Mouse (Mus musculus): Measurements from ENCODE around the gene Cyp2c23. TPM values are rescaled to one million over a fixed set of nuclear protein-coding genes. Genes with fewer than 3 reads are reported as not detected.

Cyp2c23 gene
- not detected in 2 replicates for total RNA-seq (2014; fragmentation: Nextera tagmentation)
- total RNA-seq (2017) = not detected in 2 replicates

GRCm38 (mm10) chr19:44028972-44029371 lies at the start of gene Cyp2c23:
Gene Cyp2c23 (minus strand): TSS chr19:44029208.
- no peak for ATAC-seq (replicated peaks; ENCODE audit: low FRiP score, low TSS enrichment, poor library complexity, severe bottlenecking)

- ATAC-seq (replicated peaks; ENCODE audit: low FRiP score, low TSS enrichment, poor library complexity, severe bottlenecking) = no peak
Observed at GRCm38 (mm10) chr19:44077024-44077423, 48.0 kb upstream of the Cyp2c23 start.

- ATAC-seq (replicated peaks; ENCODE audit: low FRiP score, low TSS enrichment, poor library complexity, severe bottlenecking) = no peak
Observed at GRCm38 (mm10) chr19:44076457-44076856, 47.4 kb upstream of the Cyp2c23 start.

GRCm38 (mm10) chr19:44074986-44075385 lies 46.0 kb upstream of the Cyp2c23 start:
- no peak for ATAC-seq (replicated peaks; ENCODE audit: low FRiP score, low TSS enrichment, poor library complexity, severe bottlenecking)

- ATAC-seq (replicated peaks; ENCODE audit: low FRiP score, low TSS enrichment, poor library complexity, severe bottlenecking) = no peak
Observed at GRCm38 (mm10) chr19:44071166-44071565, 42.2 kb upstream of the Cyp2c23 start.

- no peak for ATAC-seq (replicated peaks; ENCODE audit: low FRiP score, low TSS enrichment, poor library complexity, severe bottlenecking)
Observed at GRCm38 (mm10) chr19:44069914-44070232, 40.9 kb upstream of the Cyp2c23 start.

GRCm38 (mm10) chr19:44069121-44069913 lies 40.3 kb upstream of the Cyp2c23 start, which contains the start of gene Erlin1:
Gene Erlin1 (minus strand): TSS chr19:44069785.
- peak; percentile 79 for ATAC-seq (replicated peaks; ENCODE audit: low FRiP score, low TSS enrichment, poor library complexity, severe bottlenecking)

GRCm38 (mm10) chr19:44068232-44068631 lies 39.2 kb upstream of the Cyp2c23 start:
- no peak for ATAC-seq (replicated peaks; ENCODE audit: low FRiP score, low TSS enrichment, poor library complexity, severe bottlenecking)

- no peak for ATAC-seq (replicated peaks; ENCODE audit: low FRiP score, low TSS enrichment, poor library complexity, severe bottlenecking)
Observed at GRCm38 (mm10) chr19:44067323-44068049, 38.5 kb upstream of the Cyp2c23 start.

- no peak for ATAC-seq (replicated peaks; ENCODE audit: low FRiP score, low TSS enrichment, poor library complexity, severe bottlenecking)
Observed at GRCm38 (mm10) chr19:44064734-44065133, 35.7 kb upstream of the Cyp2c23 start.

GRCm38 (mm10) chr19:44063773-44064172 lies 34.8 kb upstream of the Cyp2c23 start:
- no peak for ATAC-seq (replicated peaks; ENCODE audit: low FRiP score, low TSS enrichment, poor library complexity, severe bottlenecking)

GRCm38 (mm10) chr19:44060226-44060625 lies 31.2 kb upstream of the Cyp2c23 start:
- ATAC-seq (replicated peaks; ENCODE audit: low FRiP score, low TSS enrichment, poor library complexity, severe bottlenecking) = no peak

- ATAC-seq (replicated peaks; ENCODE audit: low FRiP score, low TSS enrichment, poor library complexity, severe bottlenecking) = no peak
Observed at GRCm38 (mm10) chr19:44055173-44055826, 26.3 kb upstream of the Cyp2c23 start.

- ATAC-seq (replicated peaks; ENCODE audit: low FRiP score, low TSS enrichment, poor library complexity, severe bottlenecking) = no peak
Observed at GRCm38 (mm10) chr19:44050388-44050787, 21.4 kb upstream of the Cyp2c23 start.

GRCm38 (mm10) chr19:44049282-44049681 lies 20.3 kb upstream of the Cyp2c23 start:
- ATAC-seq (replicated peaks; ENCODE audit: low FRiP score, low TSS enrichment, poor library complexity, severe bottlenecking) = no peak

GRCm38 (mm10) chr19:44045847-44046246 lies 16.8 kb upstream of the Cyp2c23 start:
- ATAC-seq (replicated peaks; ENCODE audit: low FRiP score, low TSS enrichment, poor library complexity, severe bottlenecking) = no peak

- no peak for ATAC-seq (replicated peaks; ENCODE audit: low FRiP score, low TSS enrichment, poor library complexity, severe bottlenecking)
Observed at GRCm38 (mm10) chr19:44042121-44042520, 13.1 kb upstream of the Cyp2c23 start.

GRCm38 (mm10) chr19:44033396-44033795 lies 4.4 kb upstream of the Cyp2c23 start:
- ATAC-seq (replicated peaks; ENCODE audit: low FRiP score, low TSS enrichment, poor library complexity, severe bottlenecking) = no peak

GRCm38 (mm10) chr19:44032046-44032744 lies 3.2 kb upstream of the Cyp2c23 start:
- ATAC-seq (replicated peaks; ENCODE audit: low FRiP score, low TSS enrichment, poor library complexity, severe bottlenecking) = no peak

GRCm38 (mm10) chr19:44030024-44030423 lies 1.0 kb upstream of the Cyp2c23 start:
- no peak for ATAC-seq (replicated peaks; ENCODE audit: low FRiP score, low TSS enrichment, poor library complexity, severe bottlenecking)

Measured in megakaryocyte-erythroid progenitor cell, adult 5-6 weeks (primary cell).